Mouse (Mus musculus) C2C12 (cell line): ENCODE measurements around the gene Simc1.

Source experiments
- CEBPB ChIP-seq: IDR thresholded peaks from one replicate; pipeline ENCODE4 v1.6.1; 2011; ENCODE audit warnings: low read depth, mild to moderate bottlenecking, control low read depth, moderate library complexity
- CTCF ChIP-seq: IDR thresholded peaks from one replicate; pipeline ENCODE4 v1.5.1; 2011; ENCODE audit not compliant: control insufficient read depth, insufficient read depth, insufficient read length
- FOSL1 ChIP-seq: IDR thresholded peaks from one replicate; pipeline ENCODE4 v1.8.0; 2011; ENCODE audit warnings: mild to moderate bottlenecking, low read length; ENCODE audit not compliant: poor library complexity, insufficient read depth, severe bottlenecking
- MAX ChIP-seq: IDR thresholded peaks from one replicate; pipeline ENCODE4 v1.6.1; 2011; ENCODE audit warnings: mild to moderate bottlenecking, control low read depth
- MYOD1 ChIP-seq: IDR thresholded peaks from one replicate; pipeline ENCODE4 v1.6.1; 2011; ENCODE audit warnings: low read depth; ENCODE audit not compliant: control insufficient read depth, insufficient read length
- MYOG ChIP-seq: IDR thresholded peaks from one replicate; pipeline ENCODE4 v1.6.1; 2011; ENCODE audit not compliant: control insufficient read depth, insufficient read length; ENCODE audit errors: extremely low read depth
- USF1 ChIP-seq: IDR thresholded peaks from one replicate; pipeline ENCODE4 v1.6.1; 2011; ENCODE audit warnings: low read depth, mild to moderate bottlenecking, control low read depth, moderate library complexity

GRCm38 (mm10) chr13:54572621-54573020 lies 69.0 kb downstream of the Simc1 start:
- TF ChIP-seq CTCF (no peak), USF1 (no peak), MYOD1 (no peak), MAX (no peak), MYOG (no peak), CEBPB (no peak), FOSL1 (no peak)
